Mouse (Mus musculus) urinary bladder, adult 2 months (tissue): ENCODE measurements around the gene Pdgfd. TPM values are rescaled to one million over a fixed set of nuclear protein-coding genes. Genes with fewer than 3 reads are reported as not detected.

Experiments
- DNase-seq: peaks from one replicate; pipeline ENCODE4 v3.0.0; 2022; ENCODE audit warnings: low spot score
- polyA plus RNA-seq: library from polyadenylated mRNA; depleted of rRNA; stranded (reverse); fragments of >200 nt; gene quantifications from 2 replicates; pipeline ENCODE4 v1.2.3, GENCODE M21; 2012

Pdgfd gene
- polyA plus RNA-seq, 1 experiment, result 34.0 TPM

DNA sequence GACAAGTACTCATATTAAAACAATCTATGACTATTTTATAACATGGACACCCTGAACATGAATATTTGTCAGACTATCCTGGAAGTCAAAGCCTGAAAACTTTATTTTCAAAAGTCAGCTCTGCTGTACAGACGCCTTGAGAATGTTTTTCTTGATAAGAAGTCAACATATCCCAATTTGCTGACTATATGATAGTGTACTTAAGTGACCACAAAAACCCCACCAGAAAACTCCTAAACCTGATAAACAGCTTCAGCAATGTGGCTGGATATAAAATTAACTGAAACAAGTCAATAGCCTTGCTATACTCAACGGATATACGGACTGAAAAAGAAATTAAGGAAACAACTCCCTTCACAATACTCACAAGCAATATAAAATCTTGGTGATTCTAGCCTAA lies 137.5 kb downstream of the Pdgfd start:
- DNase-seq, result no peak

- no peak for DNase-seq
These were observed 148.7 kb downstream of the Pdgfd start for GRCm38 (mm10) chr9:6317114-6317513.

- no peak for DNase-seq
These were observed 157.0 kb downstream of the Pdgfd start for GRCm38 (mm10) chr9:6325408-6325807.

DNA sequence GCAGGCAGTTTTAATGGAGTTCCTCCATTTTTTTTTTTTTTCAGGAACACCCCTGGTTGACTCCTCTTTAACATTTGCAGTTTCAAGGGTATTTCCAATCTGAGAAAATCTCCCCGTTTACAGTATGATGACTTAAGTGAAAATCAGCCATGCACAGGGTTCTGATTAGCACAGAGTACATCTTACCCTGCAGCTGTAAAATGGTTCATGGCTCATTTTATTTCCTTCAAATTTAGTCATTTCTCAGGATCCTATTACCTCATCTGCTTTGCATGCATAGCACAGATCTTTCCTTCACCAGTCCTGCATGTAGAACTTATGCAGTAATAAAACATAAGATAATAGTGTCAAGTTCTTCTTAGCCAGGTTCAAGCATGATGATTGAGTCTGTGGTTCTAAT lies 165.1 kb downstream of the Pdgfd start:
- no peak for DNase-seq

- no peak for DNase-seq
These were observed 167.9 kb downstream of the Pdgfd start for GRCm38 (mm10) chr9:6336236-6336635.

DNA sequence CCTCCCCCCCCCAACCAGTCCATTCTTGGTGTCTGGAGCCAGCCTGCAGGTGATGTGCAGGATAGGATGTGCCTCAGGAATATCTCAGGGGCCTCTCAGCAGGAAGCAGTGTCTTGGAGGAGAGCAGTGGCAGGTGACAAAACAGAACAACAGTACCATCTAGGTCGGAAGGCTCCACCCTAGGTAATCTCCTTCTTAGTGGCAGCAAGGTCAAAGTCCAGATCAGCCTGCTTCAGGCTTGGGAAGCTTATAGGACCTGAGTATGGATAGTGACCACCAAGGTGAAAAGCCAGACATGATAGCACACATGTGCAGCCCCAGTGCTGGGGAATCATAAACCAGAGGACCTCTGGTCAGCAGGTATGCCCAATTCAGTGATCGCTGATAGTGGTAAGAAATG lies 169.5 kb downstream of the Pdgfd start:
- no peak for DNase-seq

DNA sequence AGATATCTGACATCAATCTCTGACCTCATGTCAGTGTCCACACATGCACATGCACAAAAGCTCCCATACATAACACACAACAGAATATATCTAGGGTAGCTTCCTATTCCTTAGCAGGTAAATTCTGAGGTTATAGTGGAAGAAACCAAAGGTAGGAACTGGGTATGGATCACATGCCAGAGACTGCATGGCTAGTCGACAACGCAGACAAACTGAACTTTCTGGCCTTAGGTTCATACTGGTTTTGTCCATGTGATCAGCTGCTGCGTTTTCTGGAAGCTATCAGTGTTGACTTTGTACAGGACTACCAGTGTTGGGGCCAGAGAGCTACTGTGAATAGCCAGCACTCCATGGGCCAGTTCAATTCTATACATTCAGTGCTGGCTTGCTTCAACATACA lies 170.0 kb downstream of the Pdgfd start:
- DNase-seq, result no peak

DNA sequence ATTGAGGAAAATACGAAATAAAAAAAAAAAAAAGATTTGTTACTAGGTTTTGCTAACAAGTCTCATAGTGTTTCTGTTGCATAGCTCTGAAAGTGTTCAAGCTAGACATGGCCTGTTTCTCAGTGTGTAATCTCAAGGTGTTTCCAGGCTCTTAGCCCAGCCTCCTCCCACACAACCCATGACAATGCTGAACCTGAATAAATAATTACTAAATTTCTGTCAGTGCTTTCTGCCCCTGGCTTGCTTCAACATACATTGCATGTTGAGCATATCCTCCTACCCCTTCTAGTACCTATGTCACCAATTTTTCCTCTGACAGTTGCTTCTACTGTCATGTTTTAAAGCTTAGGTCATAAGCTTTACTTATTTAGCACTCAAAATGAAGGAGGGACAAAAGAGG lies 171.0 kb downstream of the Pdgfd start:
- no peak for DNase-seq

- no peak for DNase-seq
These were observed 172.4 kb downstream of the Pdgfd start for GRCm38 (mm10) chr9:6340750-6341149.

DNA sequence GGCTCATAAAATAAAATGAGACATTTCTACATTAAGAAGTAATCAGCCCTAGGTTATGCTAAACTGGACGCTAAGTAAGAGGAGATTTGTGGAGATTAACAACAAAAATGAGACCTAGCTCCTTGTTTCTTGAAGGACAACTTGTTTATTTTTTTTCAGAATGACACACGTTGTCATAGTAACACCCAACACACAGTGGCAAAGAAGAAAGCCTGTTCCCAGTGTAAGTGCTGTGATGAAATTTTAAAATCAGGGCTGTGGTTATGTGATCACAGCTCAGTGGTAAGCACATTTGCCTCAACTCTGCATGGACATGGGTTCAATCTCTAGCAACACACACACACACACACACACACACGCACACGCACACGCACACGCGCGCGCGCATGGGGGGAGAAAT lies 174.5 kb downstream of the Pdgfd start:
- DNase-seq, result no peak

GRCm38 (mm10) chr9:6344514-6344913 lies 176.1 kb downstream of the Pdgfd start:
- no peak for DNase-seq

- no peak for DNase-seq
These were observed 176.5 kb downstream of the Pdgfd start for GRCm38 (mm10) chr9:6344924-6345323.

GRCm38 (mm10) chr9:6345366-6345765 lies 177.0 kb downstream of the Pdgfd start:
- no peak for DNase-seq

- DNase-seq, result no peak
These were observed 185.0 kb downstream of the Pdgfd start for GRCm38 (mm10) chr9:6353257-6353960.

DNA sequence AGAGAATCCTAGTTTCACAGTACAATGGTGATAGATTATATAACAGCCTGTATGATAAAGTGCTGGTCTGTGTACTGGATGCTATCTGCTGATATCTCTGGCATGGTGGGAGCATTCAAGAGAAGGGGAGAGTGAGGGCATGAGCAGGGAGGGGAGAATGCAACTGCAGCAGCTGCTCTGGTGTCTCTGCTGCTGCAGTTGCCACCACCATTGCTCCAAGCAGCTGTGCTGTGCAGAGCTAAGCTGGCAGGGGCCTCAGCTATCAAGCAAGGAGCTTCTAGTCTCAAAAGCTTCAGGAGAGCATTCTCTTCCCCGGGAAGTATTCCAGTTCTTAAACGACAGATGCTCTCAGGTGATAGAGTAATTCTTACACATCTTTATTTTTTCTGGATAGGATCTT lies 192.4 kb downstream of the Pdgfd start:
- no peak for DNase-seq

- DNase-seq, result no peak
These were observed 198.2 kb downstream of the Pdgfd start for GRCm38 (mm10) chr9:6366550-6366949.

- DNase-seq, result no peak
These were observed 233.4 kb downstream of the Pdgfd start for GRCm38 (mm10) chr9:6401764-6402163.

- DNase-seq, result no peak
These were observed 238.2 kb downstream of the Pdgfd start for GRCm38 (mm10) chr9:6406535-6406934.

DNA sequence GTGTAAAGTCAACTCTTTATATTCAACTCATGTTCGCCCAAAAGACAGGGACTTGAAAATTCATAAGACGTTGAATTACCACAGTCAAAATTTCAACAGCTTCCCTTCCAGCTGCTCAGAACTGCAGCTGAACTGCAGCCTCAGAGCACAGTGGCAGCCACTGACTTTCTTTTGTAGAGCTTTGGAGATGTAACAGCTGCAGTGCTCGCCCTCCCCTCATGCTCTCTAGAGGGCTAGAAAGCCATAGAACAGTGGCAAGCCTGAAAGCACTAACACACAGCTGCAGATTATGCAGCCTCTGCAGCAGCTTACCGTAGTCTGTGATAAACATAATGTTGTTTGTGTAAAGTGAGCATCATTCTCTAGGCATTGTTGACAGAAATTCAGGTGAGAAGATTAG lies 239.6 kb downstream of the Pdgfd start:
- no peak for DNase-seq

DNA sequence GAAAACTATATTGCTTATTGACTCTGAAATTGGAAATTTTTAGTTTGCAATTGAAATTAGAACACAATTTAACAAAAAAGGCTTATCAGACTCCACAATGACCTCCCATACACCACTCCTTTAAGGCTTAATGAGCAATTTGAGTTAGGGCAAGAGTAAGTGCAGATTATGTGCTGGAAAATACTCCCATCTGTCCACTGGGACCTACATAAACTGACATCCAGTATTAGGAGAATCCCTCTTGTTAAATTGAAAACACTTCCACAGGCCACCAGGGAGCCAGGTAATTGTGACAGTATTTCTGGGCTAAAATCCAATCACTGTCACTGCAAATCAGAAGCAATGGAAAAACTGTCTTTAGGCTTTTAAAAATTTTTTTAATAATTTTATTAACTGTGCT lies 256.2 kb downstream of the Pdgfd start:
- no peak for DNase-seq
